Mouse (Mus musculus) kidney, postnatal 0 days (tissue): Measurements from ENCODE around the gene Mical3. TPM values are rescaled to one million over a fixed set of nuclear protein-coding genes. Genes with fewer than 3 reads are reported as not detected.

Experiments used
- ATAC-seq: fragments of 200-750 bp; cut with Nextera tagmentation; replicated peaks from 2 replicates; pipeline ENCODE4 v1.8.0; 2017; ENCODE audit warnings: low read depth, moderate number of reproducible peaks, moderate TSS enrichment, moderate library complexity; ENCODE audit not compliant: low FRiP score
- DNase-seq: peaks from one replicate; pipeline ENCODE4 v3.0.0-alpha.2; 2016; ENCODE audit warnings: low spot score
- H3K27ac ChIP-seq: fragments of 300-500 bp; sonication (generic); 2 replicates; pipeline ENCODE4 v1.5.1; 2014; ENCODE audit warnings: mild to moderate bottlenecking
- H3K27me3 ChIP-seq: fragments of 300-500 bp; sonication (generic); 2 replicates; pipeline ENCODE4 v1.6.1; 2014; ENCODE audit warnings: low read length, mixed read lengths; ENCODE audit not compliant: insufficient read depth
- H3K36me3 ChIP-seq: fragments of 300-500 bp; sonication (generic); 2 replicates; pipeline ENCODE4 v1.6.1; 2014; ENCODE audit warnings: low read length, mixed read lengths; ENCODE audit not compliant: insufficient read depth
- H3K4me1 ChIP-seq: fragments of 300-500 bp; sonication (generic); replicated peaks from 2 replicates; pipeline ENCODE4 v1.6.1; 2014; ENCODE audit warnings: antibody characterized with exemption, low read length, mixed read lengths; ENCODE audit not compliant: insufficient read depth
- H3K4me2 ChIP-seq: fragments of 300-500 bp; sonication (generic); 2 replicates; pipeline ENCODE4 v1.6.1; 2014; ENCODE audit warnings: mild to moderate bottlenecking, low read length, moderate library complexity, mixed read lengths
- H3K4me3 ChIP-seq: fragments of 300-500 bp; sonication (generic); replicated peaks from 2 replicates; pipeline ENCODE4 v1.5.1; 2014; ENCODE audit warnings: low read depth, low read length
- H3K9ac ChIP-seq: fragments of 300-500 bp; sonication (generic); 2 replicates; pipeline ENCODE4 v1.6.1; 2014; ENCODE audit warnings: low read depth, low read length
- H3K9me3 ChIP-seq: fragments of 300-500 bp; sonication (generic); replicated peaks from 2 replicates; pipeline ENCODE4 v1.6.1; 2016; ENCODE audit warnings: low read length, inconsistent platforms, mixed read lengths
- CTCF ChIP-seq: IDR thresholded peaks from 2 replicates; pipeline ENCODE4 v1.5.1; 2016; ENCODE audit warnings: antibody characterized with exemption, low read depth, mild to moderate bottlenecking, moderate library complexity
- WGBS: fragments of 180-500 bp; shearing (Covaris S2); extraction: QIAGEN DNeasy Blood & Tissue Kit; methylation state at CpG from one replicate; pipeline ENCODE4 v1.1.7; 2014; 5-methylcytosine and 5-hydroxymethylcytosine counted together
- polyA plus RNA-seq: library from polyadenylated mRNA; unstranded; fragments of >200 nt; fragmentation: Nextera tagmentation; extraction: Ambion mirVana; gene quantifications from 2 replicates; pipeline ENCODE4 v1.2.1, GENCODE M21; 2015

Mical3 gene
- polyA plus RNA-seq, 1 experiment from 2014 or later, result 6.0 TPM

DNA sequence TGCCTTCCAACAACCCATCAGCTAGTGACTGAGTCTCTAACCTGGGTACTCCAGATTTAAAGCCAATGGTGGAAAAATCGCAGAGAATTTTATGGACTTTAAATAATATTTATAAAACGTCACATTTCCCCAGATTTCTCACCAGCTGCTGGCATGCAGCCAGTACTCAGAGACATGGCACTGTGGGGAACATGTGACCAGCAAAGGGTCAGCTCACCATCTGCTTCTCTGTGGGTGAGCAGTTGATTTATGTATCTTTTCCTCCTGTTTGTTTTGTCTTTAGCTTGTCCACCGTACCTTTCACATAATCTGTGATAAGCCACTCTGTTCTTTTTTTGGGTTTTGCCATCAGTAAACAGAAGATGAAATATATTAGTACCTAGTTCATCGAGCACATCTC is 125.8 kb downstream of the Mical3 start:
- no peak for DNase-seq
- H3K4me2 ChIP-seq, result no peak overlapping the region
- H3K4me1 ChIP-seq, result no peaks in the 10 kb centered on the region
- peaks cover 36% of the 10 kb centered on the region for H3K36me3 ChIP-seq
- H3K9ac ChIP-seq, result no peak overlapping the region
- H3K9me3 ChIP-seq, result no peaks in the 10 kb centered on the region
- no peaks in the 10 kb centered on the region for H3K27me3 ChIP-seq
- H3K4me3 ChIP-seq, result no peak overlapping the region
- TF ChIP-seq CTCF, result no peak
- H3K27ac ChIP-seq, result no peak overlapping the region
- ATAC-seq, result no peak
- 34% methylated on average over 4 of the region's 4 CpGs for WGBS

DNA sequence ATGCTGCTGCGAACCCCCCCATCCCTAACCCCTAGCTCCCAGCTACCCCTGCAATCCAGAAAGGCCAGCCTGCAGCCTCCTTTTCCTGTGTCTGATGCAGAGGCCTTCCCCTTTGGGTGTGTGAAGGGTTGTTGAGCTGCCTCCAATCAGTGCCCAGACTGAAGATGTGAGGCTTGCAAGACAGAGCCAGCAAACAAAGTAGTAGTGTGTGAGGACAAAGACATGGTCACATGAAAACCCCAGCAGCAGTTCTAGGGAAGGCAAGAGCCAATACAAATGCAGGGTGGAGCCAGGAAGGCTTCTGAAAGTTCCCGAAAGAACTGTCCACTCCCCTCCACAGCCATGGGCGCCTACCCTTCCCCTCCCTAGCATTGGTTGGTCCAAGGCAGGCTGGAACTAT is 127.8 kb downstream of the Mical3 start:
- DNase-seq, result no peak
- no peak overlapping the region for H3K4me2 ChIP-seq
- WGBS, result 73% methylated on average over 3 of the region's 3 CpGs
- TF ChIP-seq CTCF, result no peak
- no peak for ATAC-seq
- peaks cover 25% of the 10 kb centered on the region for H3K36me3 ChIP-seq
- no peaks in the 10 kb centered on the region for H3K9me3 ChIP-seq
- no peaks in the 10 kb centered on the region for H3K4me1 ChIP-seq
- no peak overlapping the region for H3K9ac ChIP-seq
- no peak overlapping the region for H3K4me3 ChIP-seq
- H3K27me3 ChIP-seq, result no peaks in the 10 kb centered on the region
- no peak overlapping the region for H3K27ac ChIP-seq

DNA sequence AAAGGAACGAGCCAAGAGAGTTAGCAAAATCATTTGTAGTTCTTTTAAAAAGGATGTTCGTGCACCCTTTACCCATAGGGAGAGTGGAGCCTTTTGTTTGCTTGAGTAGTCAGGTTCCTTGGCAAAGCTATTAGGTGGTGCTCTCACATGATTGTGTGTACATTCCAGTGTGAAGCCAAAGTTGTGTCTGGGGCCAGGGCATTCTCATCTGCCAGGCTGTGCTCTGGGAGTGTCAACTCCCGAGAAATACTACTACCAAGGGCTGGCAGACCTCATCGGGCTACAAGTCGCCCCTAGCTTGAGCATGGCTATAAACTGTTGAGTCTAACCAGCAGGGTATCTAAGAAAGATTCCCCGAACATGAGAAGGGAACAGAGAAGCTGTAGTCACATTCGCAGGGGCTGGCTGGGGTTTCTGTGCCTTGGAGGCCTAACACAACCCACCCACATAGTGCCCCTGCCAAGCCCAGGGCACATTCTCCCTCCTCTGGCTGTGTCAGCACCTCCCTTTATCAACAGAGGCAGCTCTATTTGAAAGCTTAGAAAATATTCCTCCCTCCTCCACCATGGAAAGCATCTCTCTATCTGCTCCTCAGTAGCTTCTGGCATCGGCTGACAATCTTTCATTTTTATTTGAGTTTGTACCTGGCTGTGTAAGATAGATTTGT is 130.8 kb downstream of the Mical3 start:
- H3K9me3 ChIP-seq, result no peaks in the 10 kb centered on the region
- ATAC-seq (no peak), DNase-seq (no peak)
- no peak overlapping the region for H3K4me2 ChIP-seq
- no peaks in the 10 kb centered on the region for H3K4me1 ChIP-seq
- 74% methylated on average over 8 of the region's 8 CpGs for WGBS
- H3K27me3 ChIP-seq, result no peaks in the 10 kb centered on the region
- H3K9ac ChIP-seq, result no peak overlapping the region
- no peak overlapping the region for H3K4me3 ChIP-seq
- no peak overlapping the region for H3K27ac ChIP-seq
- H3K36me3 ChIP-seq, result peaks cover 21% of the 10 kb centered on the region
- TF ChIP-seq CTCF, result no peak

DNA sequence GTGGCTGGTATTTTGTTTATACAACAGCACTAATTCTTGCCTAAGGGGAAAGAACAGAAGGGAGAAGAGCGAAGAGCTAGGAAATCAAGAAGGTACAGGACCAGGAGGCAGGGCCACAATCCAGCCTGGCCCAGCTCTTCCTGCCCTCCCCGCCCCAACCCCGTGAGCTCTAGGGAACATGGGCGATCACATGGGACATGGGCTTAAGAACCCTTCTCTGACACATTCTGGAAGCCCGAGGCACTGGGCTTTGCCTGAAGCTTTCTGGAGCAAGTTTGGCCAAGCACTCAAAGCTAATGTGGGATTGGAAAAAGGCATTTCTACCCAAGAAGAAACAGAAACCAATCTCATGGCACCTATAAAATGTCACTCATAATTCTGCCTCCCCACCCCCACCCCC is 131.7 kb downstream of the Mical3 start:
- Histone ChIP-seq H3K27ac (no peak overlapping the region), H3K4me2 (no peak overlapping the region), H3K9me3 (no peaks in the 10 kb centered on the region), H3K4me1 (no peaks in the 10 kb centered on the region), H3K36me3 (peaks cover 21% of the 10 kb centered on the region), H3K4me3 (no peak overlapping the region), H3K27me3 (no peaks in the 10 kb centered on the region), H3K9ac (no peak overlapping the region)
- ATAC-seq (no peak), DNase-seq (no peak)
- 54% methylated on average over 5 of the region's 5 CpGs for WGBS
- TF ChIP-seq CTCF, result no peak

DNA sequence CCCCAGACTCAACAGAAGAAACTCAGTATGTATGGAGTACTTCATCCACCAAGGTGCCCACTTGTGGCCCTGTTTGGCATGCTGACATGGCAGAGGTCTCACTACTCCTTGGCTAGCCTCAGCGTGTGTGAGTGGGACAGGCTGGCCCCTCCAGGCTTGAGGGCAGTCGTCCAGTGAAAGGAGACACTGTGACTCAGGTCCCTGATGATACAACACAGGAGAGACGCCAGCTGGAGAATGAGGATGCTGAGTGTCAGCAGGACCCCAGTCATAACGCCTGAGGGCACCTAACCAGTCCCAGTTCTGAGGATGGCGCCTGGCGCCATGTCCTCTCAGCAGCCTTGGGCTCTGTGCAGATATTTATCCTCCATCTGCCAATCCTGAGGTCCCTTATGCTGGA is 134.2 kb downstream of the Mical3 start:
- 0 out of 2 replicates have a peak, but pooled peaks have one; percentile 36 for ATAC-seq
- Histone ChIP-seq H3K9ac (no peak overlapping the region), H3K9me3 (no peaks in the 10 kb centered on the region), H3K4me2 (no peak overlapping the region), H3K27me3 (no peaks in the 10 kb centered on the region), H3K27ac (no peak overlapping the region), H3K4me3 (no peak overlapping the region), H3K4me1 (no peaks in the 10 kb centered on the region), H3K36me3 (peaks cover 9% of the 10 kb centered on the region)
- no peak for DNase-seq
- 85% methylated on average over 6 of the region's 6 CpGs for WGBS
- no peak for TF ChIP-seq CTCF

- Histone ChIP-seq H3K4me1 (no peaks in the 10 kb centered on the region), H3K4me3 (no peak overlapping the region), H3K27ac (no peak overlapping the region), H3K36me3 (no peaks in the 10 kb centered on the region), H3K9ac (no peak overlapping the region), H3K27me3 (no peaks in the 10 kb centered on the region), H3K4me2 (no peak overlapping the region), H3K9me3 (no peaks in the 10 kb centered on the region)
- no peak for TF ChIP-seq CTCF
- ATAC-seq, result no peak
- WGBS, result 85% methylated on average over 9 of the region's 9 CpGs
- no peak for DNase-seq
These were observed 135.3 kb downstream of the Mical3 start for GRCm38 (mm10) chr6:120995541-120995940.

GRCm38 (mm10) chr6:120991857-120992256 is 138.9 kb downstream of the Mical3 start:
- H3K4me3 ChIP-seq, result no peak overlapping the region
- H3K27me3 ChIP-seq, result no peaks in the 10 kb centered on the region
- no peak for TF ChIP-seq CTCF
- WGBS, result 77% methylated on average over 6 of the region's 6 CpGs
- H3K4me2 ChIP-seq, result no peak overlapping the region
- no peaks in the 10 kb centered on the region for H3K36me3 ChIP-seq
- no peaks in the 10 kb centered on the region; the same call in 1 of the 2 replicates for H3K4me1 ChIP-seq
- H3K27ac ChIP-seq, result no peak overlapping the region
- no peak overlapping the region for H3K9ac ChIP-seq
- ATAC-seq (no peak), DNase-seq (no peak)
- H3K9me3 ChIP-seq, result no peaks in the 10 kb centered on the region
